Mouse (Mus musculus): Measurements from ENCODE around the gene Sc5d.

Gene Sc5d

DNA sequence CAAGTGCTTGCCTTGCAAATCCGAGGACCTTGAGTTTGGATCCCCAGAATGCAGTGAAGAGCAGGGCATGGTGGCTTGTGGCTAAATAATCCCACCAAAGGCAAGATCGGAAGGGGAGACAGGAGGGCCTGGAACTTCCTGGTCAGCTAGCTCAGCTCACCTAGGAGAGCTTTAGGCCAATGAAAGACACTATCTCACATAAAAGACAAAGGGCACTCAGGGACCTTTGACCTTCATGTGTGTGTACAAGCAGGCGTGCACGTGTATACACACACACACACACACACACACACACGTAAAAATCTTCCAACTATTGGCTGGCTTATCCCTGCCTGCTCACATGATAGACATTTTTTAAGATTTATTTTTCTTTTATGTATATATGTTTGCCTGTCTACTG is 3.6 kb downstream of the Sc5d start:
- no peak for DNase-seq (ENCODE audit: extremely low spot score, low spot score)

DNA sequence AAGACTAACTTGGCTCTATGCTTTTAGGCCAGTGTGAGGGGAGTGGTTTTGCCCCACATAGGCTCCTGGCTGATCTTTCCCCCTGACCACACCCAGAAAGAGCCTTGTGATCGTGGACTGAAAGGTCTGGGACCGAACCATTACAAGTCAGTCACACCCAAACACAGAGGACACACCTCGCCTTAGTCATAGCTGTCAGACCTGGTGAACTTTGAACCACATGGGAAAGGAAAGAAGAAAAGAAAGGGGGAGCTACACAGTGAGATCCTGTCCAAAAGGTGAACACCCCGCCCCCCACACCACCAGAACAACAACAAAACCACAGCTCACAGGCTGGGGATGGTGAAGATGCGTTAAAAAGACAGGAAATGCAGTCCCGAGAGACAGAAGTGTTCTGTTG is 14.9 kb downstream of the Sc5d start:
- no peak for DNase-seq (ENCODE audit: extremely low spot score, low spot score)

DNA sequence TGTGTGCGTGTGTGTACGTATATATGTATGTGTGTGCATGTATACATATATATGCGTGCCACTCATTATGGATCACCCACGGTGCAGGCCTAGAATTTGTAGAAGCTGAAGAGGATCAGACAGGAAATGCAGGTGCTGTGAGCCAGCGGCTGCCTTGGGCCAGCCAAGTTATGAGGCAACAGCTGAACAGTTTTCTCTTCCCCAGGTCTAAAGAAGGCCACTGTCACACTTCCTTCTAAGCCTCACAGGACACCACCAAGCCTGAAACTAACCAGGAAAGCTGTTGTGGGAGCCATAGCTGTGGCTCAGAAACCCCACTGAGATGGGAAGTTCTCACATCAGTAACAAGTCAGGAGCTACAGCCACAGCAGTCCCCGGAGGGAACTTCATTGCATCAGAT is 17.4 kb downstream of the Sc5d start:
- DNase-seq (ENCODE audit: extremely low spot score, low spot score), result no peak

DNA sequence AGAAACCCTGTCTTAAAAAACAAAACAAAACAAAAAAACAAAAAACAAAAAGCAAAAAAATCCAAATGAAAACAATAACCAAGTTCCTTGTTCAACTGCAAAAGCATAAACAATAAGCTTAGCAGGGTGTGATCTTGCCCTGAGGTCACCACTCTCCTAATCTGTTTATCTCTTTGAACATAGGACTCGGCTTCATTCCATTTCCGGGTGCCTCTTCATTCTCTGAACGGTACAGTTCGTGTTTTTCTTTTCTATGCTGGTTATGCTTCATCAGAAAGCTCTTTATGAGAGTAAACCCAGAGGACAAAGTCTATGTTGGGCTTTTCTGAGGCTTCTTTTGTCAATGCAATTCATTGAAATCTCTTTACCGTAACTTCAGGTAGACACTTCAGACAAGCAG is 19.9 kb downstream of the Sc5d start:
- no peak for DNase-seq (ENCODE audit: extremely low spot score, low spot score)

DNA sequence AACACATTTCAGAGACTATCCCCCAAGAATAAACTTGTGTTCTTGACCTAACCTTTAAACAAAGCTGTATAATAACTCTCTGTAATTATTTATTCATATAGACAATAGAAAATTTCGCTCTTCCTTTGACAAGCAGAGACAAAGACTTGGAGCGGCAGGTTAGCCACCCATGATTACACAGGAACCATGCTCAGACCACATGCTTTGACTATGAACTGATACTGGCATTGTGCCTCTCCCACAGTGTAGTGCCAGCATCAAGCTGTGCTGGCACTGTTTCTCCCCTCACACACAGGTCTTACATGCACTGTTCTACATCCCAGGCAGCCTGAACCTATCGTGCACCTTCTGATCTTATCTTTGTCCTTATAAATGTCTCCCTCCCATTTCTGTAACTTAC is 23.0 kb downstream of the Sc5d start:
- no peak for DNase-seq (ENCODE audit: extremely low spot score, low spot score)

DNA sequence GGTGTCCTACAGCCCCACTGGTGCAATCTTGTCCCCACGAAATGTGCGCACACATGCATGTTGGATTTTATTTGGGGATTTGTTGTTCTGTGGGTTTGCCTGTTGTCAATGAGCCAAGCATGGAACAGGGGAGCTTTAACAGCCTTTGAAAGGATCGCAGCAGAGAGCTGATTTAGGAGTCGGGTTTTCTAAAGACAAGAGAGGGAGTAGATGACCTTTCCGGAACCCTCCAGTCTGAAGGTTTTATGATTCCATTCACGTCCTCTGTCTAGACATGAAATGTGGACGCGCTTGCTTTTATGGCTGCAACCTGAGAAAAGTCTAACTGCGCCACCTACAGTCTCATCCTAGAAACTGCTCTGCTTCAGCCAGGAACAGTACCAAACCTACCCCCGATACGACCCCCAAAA is 23.5 kb downstream of the Sc5d start:
- peak; percentile 57 for DNase-seq (ENCODE audit: extremely low spot score, low spot score)

DNA sequence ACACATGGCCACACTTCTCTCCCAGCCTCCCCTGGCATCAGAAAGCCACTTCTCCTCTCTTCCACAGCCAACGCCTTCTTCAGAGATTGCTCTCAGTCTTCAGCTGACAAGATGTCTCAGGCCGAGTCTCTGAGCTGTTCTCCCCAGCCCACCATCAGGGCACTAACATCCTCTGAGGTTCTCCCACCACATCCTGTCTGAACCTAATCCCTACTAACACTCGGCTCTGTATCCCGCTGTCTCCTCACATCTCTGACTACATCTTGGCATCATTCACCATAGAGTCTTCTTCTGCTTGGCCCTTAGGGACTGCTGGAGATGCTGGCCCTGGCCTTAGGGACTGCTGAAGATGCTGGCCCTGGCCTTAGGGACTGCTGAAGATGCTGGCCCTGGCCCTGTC is 25.2 kb downstream of the Sc5d start:
- no peak for DNase-seq (ENCODE audit: extremely low spot score, low spot score)

DNA sequence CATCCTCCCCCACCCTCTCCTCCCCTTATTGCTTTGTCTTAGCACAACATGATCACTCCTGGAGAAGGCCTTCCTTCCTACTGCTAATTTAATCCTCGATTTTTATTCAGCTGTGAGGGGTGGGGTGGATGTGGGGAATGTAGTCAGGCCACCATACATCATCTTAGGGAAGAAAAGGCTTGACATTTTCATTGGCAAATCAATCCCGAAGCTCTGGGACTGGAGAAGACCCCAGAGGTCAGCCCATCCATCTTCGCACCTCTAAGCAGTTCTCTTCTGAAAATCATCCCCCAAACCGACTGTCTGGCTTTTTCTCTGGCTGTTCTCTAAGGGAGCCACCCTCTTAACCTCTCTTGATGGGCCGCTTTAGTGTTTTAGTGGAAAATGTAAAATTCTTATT is 32.9 kb downstream of the Sc5d start:
- no peak for DNase-seq (ENCODE audit: extremely low spot score, low spot score)

DNA sequence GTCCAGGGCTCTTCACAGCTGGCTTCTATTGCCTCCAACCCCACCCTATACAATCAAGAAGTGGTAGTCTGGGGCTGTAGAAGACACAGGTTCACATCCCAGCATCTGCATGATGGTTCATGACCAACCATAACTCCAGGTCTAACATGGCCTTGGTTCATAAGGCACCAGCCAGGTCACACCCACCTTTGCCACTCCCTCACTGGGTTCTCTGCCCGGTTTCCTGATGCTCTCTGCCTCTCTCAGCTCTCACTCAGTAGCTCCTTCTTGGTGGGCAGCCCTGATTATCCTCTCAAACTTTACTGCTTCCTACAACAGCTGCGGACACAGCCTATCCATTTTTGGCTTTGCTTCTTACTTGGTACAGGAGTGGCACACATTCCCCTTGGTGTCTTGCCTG is 33.7 kb downstream of the Sc5d start:
- no peak for DNase-seq (ENCODE audit: extremely low spot score, low spot score)

DNA sequence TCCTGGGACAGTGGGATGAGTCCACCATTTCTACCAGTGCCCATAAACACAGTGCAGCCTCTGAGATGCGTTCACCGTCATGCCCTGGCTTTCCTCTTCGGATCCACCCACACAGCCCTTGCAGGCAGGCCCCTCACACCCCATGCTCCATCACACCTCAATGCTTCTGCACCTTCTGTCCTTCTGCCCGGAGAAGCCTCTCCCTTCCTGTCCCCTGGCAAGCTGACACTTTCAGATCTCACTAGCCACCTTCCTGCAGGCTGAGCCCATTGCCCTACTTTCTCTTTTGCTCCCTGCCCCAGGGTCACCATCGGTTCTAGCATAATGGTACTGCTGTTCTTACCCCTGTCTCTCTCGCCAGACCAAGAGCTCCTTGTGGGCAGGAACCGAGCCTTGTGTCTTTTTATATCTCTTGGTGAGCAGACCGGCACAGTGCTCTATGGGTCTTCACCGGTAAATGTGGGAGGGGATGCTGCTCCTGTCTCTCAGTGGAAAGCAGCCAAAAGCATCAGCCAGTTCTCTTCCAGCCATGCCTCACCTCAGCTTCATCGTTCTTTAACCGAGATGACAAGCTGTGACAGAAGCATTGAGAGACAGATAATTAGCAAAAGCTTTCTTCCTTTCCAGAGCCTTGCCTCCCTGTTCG is 34.5 kb downstream of the Sc5d start:
- no peak for DNase-seq (ENCODE audit: extremely low spot score, low spot score)

DNA sequence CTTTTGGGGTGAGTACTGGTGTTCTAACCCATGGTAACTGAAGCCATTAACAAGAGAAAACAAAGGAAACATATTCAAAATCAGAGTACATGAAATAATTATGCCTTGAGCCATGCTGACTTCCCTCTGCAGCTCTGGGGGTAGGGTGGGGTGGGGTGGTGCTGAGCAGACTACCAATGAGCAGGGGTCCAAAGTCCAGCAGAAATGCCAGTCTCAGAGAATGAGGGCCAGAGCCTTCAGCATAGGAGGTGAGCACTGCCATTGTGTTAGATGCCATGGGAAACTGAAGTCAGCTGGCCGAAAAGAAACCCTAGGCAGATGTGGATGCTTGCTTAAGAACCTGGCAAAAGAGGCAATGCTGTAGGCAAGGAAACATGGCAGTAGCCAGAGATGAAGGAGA is 36.3 kb downstream of the Sc5d start:
- DNase-seq (ENCODE audit: extremely low spot score, low spot score), result no peak

DNA sequence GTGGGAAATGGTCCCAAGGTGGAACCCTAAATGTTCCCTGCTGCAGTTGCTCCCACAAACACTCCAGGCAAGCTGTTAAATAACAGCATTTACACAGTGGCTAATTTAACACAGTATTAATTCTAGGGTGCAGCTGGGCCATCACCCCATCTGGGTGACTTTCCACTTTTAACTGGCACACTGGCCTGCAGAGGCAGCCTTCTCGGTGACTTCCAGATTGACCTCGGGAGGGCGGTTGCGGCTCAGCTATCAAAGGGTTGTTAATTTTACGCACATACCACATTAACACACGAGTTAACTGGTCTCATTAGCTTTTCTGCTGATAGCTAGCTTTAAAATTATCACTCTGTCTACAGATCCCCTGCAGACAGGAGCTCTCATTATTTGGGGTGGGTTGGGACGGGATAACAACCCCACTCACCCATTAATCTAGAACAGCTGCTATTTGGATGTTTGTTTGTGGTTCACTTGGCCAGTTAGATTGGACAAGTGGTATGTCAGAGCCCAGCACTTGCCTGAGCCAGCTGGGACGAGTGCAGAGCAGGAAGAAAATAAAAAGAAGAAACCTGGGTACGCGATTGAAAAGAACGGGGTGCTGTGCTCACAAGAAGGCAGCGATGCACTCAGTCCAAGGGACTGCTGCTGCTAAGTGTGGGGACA is 44.9 kb downstream of the Sc5d start:
- DNase-seq (ENCODE audit: extremely low spot score, low spot score), result no peak

DNA sequence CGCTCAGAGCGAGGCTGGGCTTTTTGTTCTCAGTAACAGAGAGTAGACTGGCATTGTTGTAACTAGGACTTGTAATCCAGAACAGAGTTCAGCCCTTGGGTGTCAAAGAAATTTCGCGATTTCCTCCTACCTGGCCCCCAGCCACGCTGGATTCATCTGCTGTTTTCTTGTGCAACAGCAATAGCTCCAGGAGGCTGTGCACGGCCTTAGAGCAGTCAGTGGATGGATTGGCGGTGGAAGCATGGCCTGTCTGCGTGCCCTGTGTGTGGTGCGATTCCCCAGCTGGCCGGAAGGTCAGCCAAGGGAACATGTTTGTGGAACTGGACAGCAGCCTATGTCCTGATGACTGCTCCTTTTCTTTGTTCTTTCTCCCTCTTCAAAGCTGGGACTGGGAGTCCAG is 46.4 kb downstream of the Sc5d start:
- no peak for DNase-seq (ENCODE audit: extremely low spot score, low spot score)

DNA sequence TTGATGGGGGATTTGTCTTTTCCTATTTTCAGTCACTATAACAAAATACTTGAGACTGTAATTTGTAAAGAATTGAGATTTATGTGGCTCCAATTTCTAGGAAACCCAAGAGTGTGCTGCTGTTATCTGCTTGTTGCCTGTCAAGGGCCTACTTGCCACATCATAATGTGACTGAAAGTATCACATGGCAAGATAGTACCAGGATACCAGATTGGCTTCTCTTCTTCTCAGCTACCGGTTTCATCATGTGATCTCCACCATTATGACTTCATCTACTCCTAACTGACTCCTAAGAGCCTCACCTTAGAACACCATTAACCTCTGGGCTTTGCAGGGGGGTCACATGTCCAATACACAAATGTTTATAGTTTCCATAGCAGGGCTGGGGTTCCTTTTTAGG is 49.9 kb downstream of the Sc5d start:
- DNase-seq (ENCODE audit: extremely low spot score, low spot score), result no peak

DNA sequence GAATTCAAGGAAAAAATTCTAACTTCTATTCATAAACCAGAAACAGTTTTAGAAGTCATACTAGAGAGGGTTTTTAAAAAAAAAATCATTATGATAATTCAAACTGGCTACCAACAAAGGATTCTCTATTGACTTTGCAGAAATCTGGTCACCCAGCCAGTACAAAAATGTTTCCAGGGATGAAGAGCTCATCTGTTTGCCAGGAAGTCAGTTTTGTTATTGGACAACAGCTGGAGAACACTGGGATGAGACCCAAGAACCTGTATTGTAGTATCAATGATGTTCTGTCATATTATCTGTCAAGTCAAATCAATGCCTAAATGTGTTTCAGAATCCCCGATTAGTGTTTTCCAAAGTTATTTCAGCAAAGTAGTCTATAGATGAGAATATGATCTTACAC is 50.9 kb downstream of the Sc5d start:
- no peak for DNase-seq (ENCODE audit: extremely low spot score, low spot score)

DNA sequence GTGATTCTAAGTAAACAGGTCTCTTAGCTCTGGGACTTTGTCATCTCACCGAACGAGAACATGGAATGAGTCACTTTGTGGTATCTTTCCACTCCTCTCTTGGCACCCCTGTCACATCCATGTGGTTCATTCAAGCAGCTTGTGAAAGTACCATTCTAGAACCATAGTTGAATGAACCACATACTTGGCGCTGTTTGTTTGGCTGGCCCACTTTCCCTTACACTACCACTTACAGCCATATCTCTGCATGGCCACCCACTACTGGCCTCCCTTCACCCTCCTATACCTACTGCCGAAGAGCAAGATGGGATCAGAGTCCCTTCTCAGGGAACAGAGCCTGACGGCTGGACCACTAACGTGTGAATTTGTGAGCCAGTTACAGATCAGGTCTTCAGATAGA is 54.4 kb downstream of the Sc5d start:
- DNase-seq (ENCODE audit: extremely low spot score, low spot score), result no peak

DNA sequence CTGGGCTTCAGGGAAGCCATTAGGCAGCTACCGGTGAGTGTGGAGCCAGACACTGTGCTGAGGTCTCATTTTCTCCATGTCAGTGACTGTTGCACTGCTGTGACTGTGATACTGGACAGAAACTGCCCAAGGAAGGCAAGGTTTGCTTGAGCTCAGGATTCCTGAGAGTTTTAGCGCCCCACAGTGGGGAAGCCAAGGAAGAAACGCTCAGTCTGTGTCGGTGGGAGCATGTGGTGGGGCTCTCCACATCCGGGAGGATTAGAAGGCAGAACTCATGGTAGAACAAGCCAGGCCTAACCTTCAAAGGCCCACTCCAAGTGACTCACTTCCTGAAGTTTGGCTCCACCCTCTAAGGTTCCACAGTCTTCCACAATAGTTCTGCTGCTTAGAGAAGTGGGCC is 55.6 kb downstream of the Sc5d start:
- DNase-seq (ENCODE audit: extremely low spot score, low spot score), result no peak

DNA sequence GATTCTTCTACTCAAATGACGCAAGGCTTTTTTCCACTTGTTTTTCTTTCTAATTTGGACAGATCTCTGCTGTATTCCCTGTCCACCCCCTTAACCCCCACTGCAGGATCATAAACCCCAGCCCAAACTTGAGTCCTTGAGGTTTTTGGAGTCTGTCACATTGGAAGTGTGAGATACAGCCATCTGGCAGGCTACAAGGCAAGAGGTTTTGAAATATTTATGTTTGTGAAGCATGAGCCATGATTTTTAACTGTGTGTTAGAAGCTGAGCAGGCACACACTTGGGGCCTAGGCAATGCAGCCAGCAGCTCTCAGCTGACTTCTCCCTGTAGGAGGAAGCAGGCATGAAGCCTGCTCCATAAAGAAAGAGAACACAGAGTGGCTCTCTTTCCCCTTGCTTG is 57.3 kb downstream of the Sc5d start:
- DNase-seq (ENCODE audit: extremely low spot score, low spot score), result no peak

DNA sequence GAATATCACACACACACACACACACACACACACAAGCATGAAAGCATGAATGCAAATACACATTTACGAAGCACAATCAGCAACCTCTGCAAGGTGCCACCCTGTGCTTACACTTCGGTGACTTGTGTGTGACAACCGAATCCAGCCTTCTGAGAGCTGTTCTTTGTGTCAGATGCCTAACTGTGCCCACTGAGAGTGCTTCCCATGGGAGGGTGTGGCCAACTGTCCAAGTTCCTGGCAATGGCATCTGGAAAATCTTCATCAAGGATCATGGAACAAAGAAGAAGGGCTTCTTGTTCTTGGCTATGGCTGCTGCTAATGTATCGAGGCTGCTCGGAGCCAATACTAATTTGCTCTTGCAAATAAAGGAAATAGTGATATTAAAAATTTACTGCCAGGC is 61.8 kb downstream of the Sc5d start:
- no peak for DNase-seq (ENCODE audit: extremely low spot score, low spot score)

Data from neural tube, embryonic 10.5 days (tissue).